Mouse (Mus musculus) midbrain, embryonic 12.5 days (tissue): ENCODE measurements around the gene C6. TPM values are rescaled to one million over a fixed set of nuclear protein-coding genes. Genes with fewer than 3 reads are reported as not detected.

Experiments
- ATAC-seq: fragments of 200-750 bp; cut with Nextera tagmentation; 2 replicates; pipeline ENCODE4 v1.8.0; 2017; ENCODE audit warnings: low read depth, moderate TSS enrichment, moderate library complexity; ENCODE audit not compliant: low FRiP score
- H3K27ac ChIP-seq: fragments of 300-500 bp; sonication (generic); replicated peaks from 2 replicates; pipeline ENCODE4 v1.5.1; 2016; ENCODE audit warnings: mild to moderate bottlenecking
- H3K27me3 ChIP-seq: fragments of 300-500 bp; sonication (generic); 2 replicates; pipeline ENCODE4 v1.6.1; 2016; ENCODE audit warnings: mild to moderate bottlenecking
- H3K36me3 ChIP-seq: fragments of 300-500 bp; sonication (generic); 2 replicates; pipeline ENCODE4 v1.6.1; 2016
- H3K4me1 ChIP-seq: fragments of 300-500 bp; sonication (generic); 2 replicates; pipeline ENCODE4 v1.6.1; 2016
- H3K4me2 ChIP-seq: fragments of 300-500 bp; sonication (generic); replicated peaks from 2 replicates; pipeline ENCODE4 v1.6.1; 2016; ENCODE audit warnings: mild to moderate bottlenecking, moderate library complexity
- H3K4me3 ChIP-seq: fragments of 300-500 bp; sonication (generic); 2 replicates; pipeline ENCODE4 v1.5.1; 2016; ENCODE audit warnings: mild to moderate bottlenecking
- H3K9ac ChIP-seq: fragments of 300-500 bp; sonication (generic); replicated peaks from 2 replicates; pipeline ENCODE4 v1.6.1; 2016; ENCODE audit warnings: mild to moderate bottlenecking, moderate library complexity
- H3K9me3 ChIP-seq: fragments of 300-500 bp; sonication (generic); 2 replicates; pipeline ENCODE4 v1.6.1; 2016; ENCODE audit warnings: mild to moderate bottlenecking
- WGBS: fragments of 180-500 bp; shearing (Covaris S2); methylation state at CpG from one replicate; pipeline ENCODE4 v1.1.7; 2016; 5-methylcytosine and 5-hydroxymethylcytosine counted together
- polyA plus RNA-seq: library from polyadenylated mRNA; unstranded; fragments of >200 nt; fragmentation: Nextera tagmentation; extraction: Ambion mirVana; gene quantifications from 2 replicates; pipeline ENCODE4 v1.2.1, GENCODE M21; 2016

C6 gene
- polyA plus RNA-seq, 1 experiment from 2014 or later: not detected

DNA sequence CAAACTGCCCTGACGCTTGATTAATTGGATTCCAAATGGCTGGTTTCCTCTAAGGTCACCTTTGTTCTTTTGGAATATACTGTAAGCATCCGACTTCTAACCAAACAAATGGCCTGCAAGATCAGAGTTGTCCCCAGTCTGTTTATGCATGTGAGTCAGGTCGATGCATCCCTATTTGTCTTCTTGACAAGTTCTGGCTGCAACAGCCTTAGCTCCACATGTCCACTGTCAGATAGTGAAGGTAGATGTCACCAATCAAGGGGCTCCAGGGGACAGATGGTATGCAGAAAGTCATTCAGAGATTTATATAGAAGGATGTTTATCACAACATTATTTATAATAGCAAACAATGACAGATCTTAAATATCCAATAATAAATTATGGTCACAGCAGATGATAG is 91.5 kb downstream of the C6 start:
- Histone ChIP-seq H3K4me3 (no peak overlapping the region), H3K9ac (no peak overlapping the region), H3K4me1 (no peaks in the 10 kb centered on the region), H3K27ac (no peak overlapping the region), H3K4me2 (no peak overlapping the region), H3K9me3 (no peaks in the 10 kb centered on the region), H3K27me3 (no peaks in the 10 kb centered on the region), H3K36me3 (no peaks in the 10 kb centered on the region)
- no peak for ATAC-seq
- 90% methylated on average over 3 of the region's 3 CpGs for WGBS

DNA sequence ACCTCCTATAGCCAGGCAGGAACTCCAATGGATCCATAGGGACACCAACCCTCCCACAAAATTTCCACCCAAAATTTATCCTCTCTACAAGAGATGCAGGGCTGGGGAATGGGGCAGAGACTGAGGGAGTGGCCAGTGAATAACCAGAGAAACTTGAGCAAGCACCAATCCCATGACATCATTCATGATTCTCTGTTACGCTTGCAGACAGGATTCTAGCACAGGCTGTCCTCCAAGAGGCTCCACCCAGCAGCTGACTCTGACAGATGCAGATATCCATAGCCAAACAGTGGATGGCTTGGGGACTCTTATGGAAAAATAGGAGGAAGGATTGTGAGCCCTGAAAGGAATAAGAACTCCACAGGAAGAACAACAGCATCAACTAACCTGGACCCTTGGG is 94.2 kb downstream of the C6 start:
- Histone ChIP-seq H3K9me3 (no peaks in the 10 kb centered on the region), H3K4me3 (no peak overlapping the region), H3K27ac (no peak overlapping the region), H3K9ac (no peak overlapping the region), H3K4me1 (no peaks in the 10 kb centered on the region), H3K4me2 (no peak overlapping the region), H3K36me3 (no peaks in the 10 kb centered on the region), H3K27me3 (no peaks in the 10 kb centered on the region)
- 76% methylated on average over 1 of the region's 1 CpGs for WGBS
- ATAC-seq: no peak

GRCm38 (mm10) chr15:4821824-4822223 is 94.8 kb downstream of the C6 start:
- Histone ChIP-seq H3K9ac (no peak overlapping the region), H3K4me3 (no peak overlapping the region), H3K9me3 (no peaks in the 10 kb centered on the region), H3K4me2 (no peak overlapping the region), H3K4me1 (no peaks in the 10 kb centered on the region), H3K36me3 (no peaks in the 10 kb centered on the region), H3K27me3 (no peaks in the 10 kb centered on the region), H3K27ac (no peak overlapping the region)
- WGBS: 93% methylated on average over 8 of the region's 8 CpGs
- ATAC-seq: no peak

- no peak for ATAC-seq
- H3K27me3 ChIP-seq: no peaks in the 10 kb centered on the region
- no peaks in the 10 kb centered on the region for H3K36me3 ChIP-seq
Measured at GRCm38 (mm10) chr15:4827736-4828135, 100.8 kb downstream of the C6 start.

GRCm38 (mm10) chr15:4836354-4836753 is 109.4 kb downstream of the C6 start:
- Histone ChIP-seq H3K4me3 (no peak overlapping the region), H3K4me2 (no peak overlapping the region), H3K27me3 (no peaks in the 10 kb centered on the region), H3K4me1 (no peaks in the 10 kb centered on the region), H3K9ac (no peak overlapping the region), H3K27ac (no peak overlapping the region), H3K36me3 (no peaks in the 10 kb centered on the region), H3K9me3 (no peaks in the 10 kb centered on the region)
- ATAC-seq: no peak
- 87% methylated on average over 3 of the region's 3 CpGs for WGBS

More at GRCm38 (mm10) chr15:4827736-4828135, 100.8 kb downstream of the C6 start:
- Histone ChIP-seq H3K4me3 (no peak overlapping the region), H3K27ac (no peak overlapping the region), H3K4me1 (no peaks in the 10 kb centered on the region), H3K4me2 (no peak overlapping the region), H3K9ac (no peak overlapping the region), H3K9me3 (no peaks in the 10 kb centered on the region)

GRCm38 (mm10) chr15:4850015-4850414 is 123.0 kb downstream of the C6 start:
- Histone ChIP-seq H3K27ac (no peak overlapping the region), H3K9ac (no peak overlapping the region), H3K4me3 (no peak overlapping the region), H3K4me1 (no peaks in the 10 kb centered on the region), H3K4me2 (no peak overlapping the region), H3K27me3 (no peaks in the 10 kb centered on the region), H3K36me3 (no peaks in the 10 kb centered on the region), H3K9me3 (no peaks in the 10 kb centered on the region)
- WGBS: 91% methylated on average over 1 of the region's 1 CpGs
- ATAC-seq: no peak

Other genes starting within 250 kb of the C6 start
- not detected in 2 replicates for gene Mroh2b, start 171.6 kb downstream of the C6 start, polyA plus RNA-seq